Mouse (Mus musculus) MEL (cell line): ENCODE measurements at regions not wholly inside any gene's neighbourhood (a gene's known extent, or its start where the extent isn't known, plus 50 kb on each side); places are given as distances from the start of the nearest gene placed in this dataset.

ENCODE experiments used
- DNase-seq: peaks from one replicate; pipeline ENCODE4 v3.0.0; 2011; ENCODE audit warnings: low read depth, low spot score
- H3K27ac ChIP-seq: 2 replicates; pipeline ENCODE4 v1.5.1; 2012; ENCODE audit warnings: low read depth, mild to moderate bottlenecking, control low read depth, low read length, moderate library complexity; ENCODE audit not compliant: control insufficient read depth
- H3K27me3 ChIP-seq, 2 experiments: fragments of 150-350 bp in 1 of 2; sonication (generic) in 1 of 2; 2 replicates each; pipeline ENCODE4 v1.6.1; 2012; ENCODE audit warnings: low read length in 2 of 2, mild to moderate bottlenecking in 2 of 2, improper control_type of control experiment in 1 of 2, moderate library complexity in 1 of 2; ENCODE audit not compliant: insufficient read depth in 2 of 2, control insufficient read depth in 1 of 2
- H3K36me3 ChIP-seq, 2 experiments: 2 replicates each; pipeline ENCODE4 v1.6.1; 2012 to 2014; ENCODE audit warnings: low read length in 2 of 2, improper control_type of control experiment in 1 of 2, inconsistent platforms in 1 of 2, mild to moderate bottlenecking in 1 of 2; ENCODE audit not compliant: insufficient read depth in 2 of 2, control insufficient read depth in 1 of 2
- H3K4me1 ChIP-seq, 2 experiments: fragments of 150-350 bp in 1 of 2; sonication (generic) in 1 of 2; 2 replicates each; pipeline ENCODE4 v1.6.1; 2012; ENCODE audit warnings: low read length in 2 of 2, improper control_type of control experiment in 1 of 2, mild to moderate bottlenecking in 1 of 2; ENCODE audit not compliant: insufficient read depth in 2 of 2, control insufficient read depth in 1 of 2
- H3K4me3 ChIP-seq, 2 experiments: fragments of 150-350 bp in 1 of 2; sonication (generic) in 1 of 2; 2 replicates each; pipeline ENCODE4 v1.5.1; 2012; ENCODE audit warnings: low read depth in 2 of 2, low read length in 2 of 2, mild to moderate bottlenecking in 2 of 2, moderate library complexity in 2 of 2, control low read depth in 1 of 2, improper control_type of control experiment in 1 of 2; ENCODE audit not compliant: control insufficient read depth in 1 of 2, insufficient read depth in 1 of 2
- H3K79me2 ChIP-seq: 2 replicates; pipeline ENCODE4 v1.6.1; 2012; ENCODE audit warnings: mild to moderate bottlenecking, low read length, moderate library complexity; ENCODE audit not compliant: control insufficient read depth, poor library complexity, insufficient read depth
- H3K9ac ChIP-seq: 2 replicates; pipeline ENCODE4 v1.6.1; 2012; ENCODE audit warnings: low read depth, mild to moderate bottlenecking, control low read depth, low read length, moderate library complexity; ENCODE audit not compliant: control insufficient read depth, poor library complexity, severe bottlenecking
- H3K9me3 ChIP-seq: fragments of 150-350 bp; sonication (generic); replicated peaks from 2 replicates; pipeline ENCODE4 v1.6.1; 2012; ENCODE audit warnings: mild to moderate bottlenecking, low read length, improper control_type of control experiment, moderate library complexity; ENCODE audit not compliant: insufficient read depth
- CHD1 ChIP-seq: IDR thresholded peaks from 2 replicates; pipeline ENCODE4 v1.6.1; 2012; ENCODE audit warnings: low read depth, mild to moderate bottlenecking, inconsistent platforms, low read length, improper control_type of control experiment
- CTCF ChIP-seq, 3 experiments: IDR thresholded peaks in 2 of 3; conservative IDR thresholded peaks in 1 of 3; 2 replicates each; pipeline ENCODE4 v1.5.1; 2011 to 2012; ENCODE audit warnings: low read length in 3 of 3, low read depth in 2 of 3, mild to moderate bottlenecking in 2 of 3, improper control_type of control experiment in 1 of 3, inconsistent platforms in 1 of 3, mixed read lengths in 1 of 3, moderate library complexity in 1 of 3; ENCODE audit not compliant: control insufficient read depth in 1 of 3, insufficient read depth in 1 of 3, poor library complexity in 1 of 3, severe bottlenecking in 1 of 3
- E2F4 ChIP-seq: IDR thresholded peaks from 2 replicates; pipeline ENCODE4 v1.6.1; 2011; ENCODE audit warnings: low read depth, low read length, improper control_type of control experiment, borderline replicate concordance
- EP300 ChIP-seq, 2 experiments: IDR thresholded peaks; 2 replicates each; pipeline ENCODE4 v1.6.1; 2011; ENCODE audit warnings: improper control_type of control experiment in 2 of 2, low read length in 2 of 2, low read depth in 1 of 2, mild to moderate bottlenecking in 1 of 2
- ETS1 ChIP-seq: IDR thresholded peaks from 2 replicates; pipeline ENCODE4 v1.6.1; 2012; ENCODE audit warnings: low read depth, mild to moderate bottlenecking, inconsistent platforms, low read length, improper control_type of control experiment, moderate library complexity
- HCFC1 ChIP-seq: IDR thresholded peaks from 2 replicates; pipeline ENCODE4 v1.6.1; 2012; ENCODE audit warnings: low read depth, mild to moderate bottlenecking, inconsistent platforms, low read length, improper control_type of control experiment, moderate library complexity
- MAFK ChIP-seq: IDR thresholded peaks from 2 replicates; pipeline ENCODE4 v1.6.1; 2011; ENCODE audit warnings: low read depth, mild to moderate bottlenecking, low read length, improper control_type of control experiment, borderline replicate concordance
- MAZ ChIP-seq: IDR thresholded peaks from 2 replicates; pipeline ENCODE4 v1.6.1; 2012; ENCODE audit warnings: low read depth, mild to moderate bottlenecking, inconsistent platforms, low read length, improper control_type of control experiment
- MEF2A ChIP-seq: IDR thresholded peaks from 2 replicates; pipeline ENCODE4 v1.6.1; 2014; ENCODE audit warnings: low read depth, mild to moderate bottlenecking, inconsistent platforms, low read length, improper control_type of control experiment; ENCODE audit not compliant: poor library complexity, insufficient replicate concordance, severe bottlenecking; ENCODE audit errors: extremely low read depth
- MXI1 ChIP-seq: IDR thresholded peaks from 2 replicates; pipeline ENCODE4 v1.6.1; 2011; ENCODE audit warnings: mild to moderate bottlenecking, low read depth, low read length, improper control_type of control experiment
- NRF1 ChIP-seq: IDR thresholded peaks from 2 replicates; pipeline ENCODE4 v1.6.1; 2014; ENCODE audit warnings: low read depth, mild to moderate bottlenecking, inconsistent platforms, low read length, improper control_type of control experiment, moderate library complexity; ENCODE audit not compliant: poor library complexity, insufficient read depth, severe bottlenecking
- RAD21 ChIP-seq: IDR thresholded peaks from 2 replicates; pipeline ENCODE4 v1.6.1; 2011; ENCODE audit warnings: mild to moderate bottlenecking, low read depth, low read length, improper control_type of control experiment
- SMC3 ChIP-seq: IDR thresholded peaks from 2 replicates; pipeline ENCODE4 v1.6.1; 2011; ENCODE audit warnings: low read depth, low read length, improper control_type of control experiment
- USF1 ChIP-seq: IDR thresholded peaks from 2 replicates; pipeline ENCODE4 v1.6.1; 2014; ENCODE audit warnings: low read depth, mild to moderate bottlenecking, inconsistent platforms, low read length, improper control_type of control experiment, moderate library complexity
- USF2 ChIP-seq, 2 experiments: IDR thresholded peaks; 2 replicates each; pipeline ENCODE4 v1.6.1; 2011 to 2012; ENCODE audit warnings: improper control_type of control experiment in 2 of 2, low read length in 2 of 2, borderline replicate concordance in 1 of 2, inconsistent platforms in 1 of 2, low read depth in 1 of 2, mild to moderate bottlenecking in 1 of 2; ENCODE audit not compliant: insufficient read depth in 1 of 2
- ZKSCAN1 ChIP-seq: IDR thresholded peaks from 2 replicates; pipeline ENCODE4 v1.6.1; 2012; ENCODE audit warnings: low read depth, mild to moderate bottlenecking, inconsistent platforms, low read length, improper control_type of control experiment, moderate library complexity

- Histone ChIP-seq H3K9me3 (no peaks in the 10 kb centered on the region; the same call in 1 of the 2 replicates), H3K27ac (no peak overlapping the region), H3K79me2 (no peaks in the 10 kb centered on the region), H3K36me3 (no peaks in the 10 kb centered on the region), H3K9ac (no peak overlapping the region), H3K4me3 (no peak overlapping the region), H3K27me3 (no peaks in the 10 kb centered on the region), H3K4me1 (no peaks in the 10 kb centered on the region)
- no peak for TF ChIP-seq USF2 (IDR thresholded peaks at IDR 0.05; ENCODE audit: borderline replicate concordance in 1 of 2, insufficient read depth in 1 of 2, low read depth in 1 of 2, low read length in 2 of 2)
- no peak for TF ChIP-seq MAFK
- TF ChIP-seq ZKSCAN1, result no peak
- TF ChIP-seq MEF2A, result no peak
- TF ChIP-seq NRF1, result no peak
- TF ChIP-seq USF1, result no peak
- no peak for TF ChIP-seq EP300 (IDR thresholded peaks at IDR 0.05; ENCODE audit: low read depth in 1 of 2, low read length in 2 of 2)
- no peak for TF ChIP-seq MAZ
- no peak for TF ChIP-seq ETS1
- TF ChIP-seq HCFC1, result no peak
- no peak for TF ChIP-seq RAD21
- no peak for TF ChIP-seq E2F4
- no peak for TF ChIP-seq CHD1
- no peak for DNase-seq
Observed at GRCm38 (mm10) chr15:24969391-24969812, 444.2 kb downstream of the Basp1 start.

- no peak for DNase-seq
- no peak overlapping the region for H3K27ac ChIP-seq
- H3K27me3 ChIP-seq, result no peaks in the 10 kb centered on the region
- no peaks in the 10 kb centered on the region for H3K4me1 ChIP-seq
- H3K9me3 ChIP-seq, result no peaks in the 10 kb centered on the region; the same call in 1 of the 2 replicates
- no peaks in the 10 kb centered on the region for H3K36me3 ChIP-seq
- no peak for TF ChIP-seq CTCF (IDR thresholded peaks at IDR 0.05 in 2 of 3, conservative IDR thresholded peaks at IDR 0.05 in 1 of 3; ENCODE audit: control insufficient read depth in 1 of 3, insufficient read depth in 1 of 3, low read depth in 2 of 3, low read length in 3 of 3, poor library complexity in 1 of 3, severe bottlenecking in 1 of 3)
- no peak for TF ChIP-seq MAZ
- TF ChIP-seq SMC3, result no peak
- no peak for TF ChIP-seq EP300 (IDR thresholded peaks at IDR 0.05; ENCODE audit: low read depth in 1 of 2, low read length in 2 of 2)
- TF ChIP-seq MXI1, result no peak
- H3K9ac ChIP-seq, result no peak overlapping the region
- no peak overlapping the region for H3K4me3 ChIP-seq
- no peaks in the 10 kb centered on the region for H3K79me2 ChIP-seq
Observed at GRCm38 (mm10) chr15:24968636-24969317, 444.8 kb downstream of the Basp1 start.
